Mouse (Mus musculus) neural tube, embryonic 12.5 days (tissue): Measurements from ENCODE around the gene Pepd. TPM values are rescaled to one million over a fixed set of nuclear protein-coding genes. Genes with fewer than 3 reads are reported as not detected.

Source experiments
- ATAC-seq: fragments of 200-750 bp; cut with Nextera tagmentation; 2 replicates; pipeline ENCODE4 v1.8.0; 2017; ENCODE audit warnings: low read depth, mild to moderate bottlenecking, moderate TSS enrichment, moderate library complexity; ENCODE audit not compliant: low FRiP score
- H3K27ac ChIP-seq: fragments of 300-500 bp; sonication (generic); 2 replicates; pipeline ENCODE4 v1.5.1; 2016
- H3K27me3 ChIP-seq: fragments of 300-500 bp; sonication (generic); replicated peaks from 2 replicates; pipeline ENCODE4 v1.6.1; 2016; ENCODE audit warnings: mild to moderate bottlenecking
- H3K36me3 ChIP-seq: fragments of 300-500 bp; sonication (generic); 2 replicates; pipeline ENCODE4 v1.6.1; 2016; ENCODE audit warnings: mild to moderate bottlenecking
- H3K4me1 ChIP-seq: fragments of 300-500 bp; sonication (generic); 2 replicates; pipeline ENCODE4 v1.6.1; 2016
- H3K4me2 ChIP-seq: fragments of 300-500 bp; sonication (generic); replicated peaks from 2 replicates; pipeline ENCODE4 v1.6.1; 2016; ENCODE audit warnings: mild to moderate bottlenecking
- H3K4me3 ChIP-seq: fragments of 300-500 bp; sonication (generic); 2 replicates; pipeline ENCODE4 v1.5.1; 2016
- H3K9ac ChIP-seq: fragments of 300-500 bp; sonication (generic); 2 replicates; pipeline ENCODE4 v1.6.1; 2016; ENCODE audit warnings: mild to moderate bottlenecking
- H3K9me3 ChIP-seq: fragments of 300-500 bp; sonication (generic); 2 replicates; pipeline ENCODE4 v1.6.1; 2016; ENCODE audit warnings: mild to moderate bottlenecking
- WGBS: fragments of 180-500 bp; shearing (Covaris S2); methylation state at CpG from one replicate; pipeline ENCODE4 v1.1.7; 2016; 5-methylcytosine and 5-hydroxymethylcytosine counted together
- polyA plus RNA-seq: library from polyadenylated mRNA; unstranded; fragments of >200 nt; fragmentation: Nextera tagmentation; extraction: Ambion mirVana; gene quantifications from 2 replicates; pipeline ENCODE4 v1.2.1, GENCODE M21; 2016

The Pepd gene
- polyA plus RNA-seq, 1 experiment from 2014 or later, result 67.1 TPM

GRCm38 (mm10) chr7:34987258-34987657 is 75.1 kb downstream of the Pepd start:
- ATAC-seq, result no peak
- Histone ChIP-seq H3K9ac (no peak overlapping the region), H3K27me3 (no peaks in the 10 kb centered on the region), H3K9me3 (no peaks in the 10 kb centered on the region), H3K4me1 (peaks cover 34% of the 10 kb centered on the region), H3K36me3 (no peaks in the 10 kb centered on the region), H3K4me2 (no peak overlapping the region), H3K27ac (no peak overlapping the region), H3K4me3 (no peak overlapping the region)
- 52% methylated on average over 6 of the region's 6 CpGs for WGBS

GRCm38 (mm10) chr7:34988488-34988887 is 76.3 kb downstream of the Pepd start:
- H3K36me3 ChIP-seq, result no peaks in the 10 kb centered on the region
- ATAC-seq, result no peak
- peaks cover 34% of the 10 kb centered on the region for H3K4me1 ChIP-seq
- H3K4me3 ChIP-seq, result no peak overlapping the region
- H3K9ac ChIP-seq, result no peak overlapping the region
- no peak overlapping the region for H3K4me2 ChIP-seq
- WGBS, result 79% methylated on average over 3 of the region's 3 CpGs
- no peaks in the 10 kb centered on the region for H3K9me3 ChIP-seq
- H3K27ac ChIP-seq, result 0 out of 2 replicates have a peak overlapping the region, but pooled peaks have one; percentile 4
- no peaks in the 10 kb centered on the region for H3K27me3 ChIP-seq

DNA sequence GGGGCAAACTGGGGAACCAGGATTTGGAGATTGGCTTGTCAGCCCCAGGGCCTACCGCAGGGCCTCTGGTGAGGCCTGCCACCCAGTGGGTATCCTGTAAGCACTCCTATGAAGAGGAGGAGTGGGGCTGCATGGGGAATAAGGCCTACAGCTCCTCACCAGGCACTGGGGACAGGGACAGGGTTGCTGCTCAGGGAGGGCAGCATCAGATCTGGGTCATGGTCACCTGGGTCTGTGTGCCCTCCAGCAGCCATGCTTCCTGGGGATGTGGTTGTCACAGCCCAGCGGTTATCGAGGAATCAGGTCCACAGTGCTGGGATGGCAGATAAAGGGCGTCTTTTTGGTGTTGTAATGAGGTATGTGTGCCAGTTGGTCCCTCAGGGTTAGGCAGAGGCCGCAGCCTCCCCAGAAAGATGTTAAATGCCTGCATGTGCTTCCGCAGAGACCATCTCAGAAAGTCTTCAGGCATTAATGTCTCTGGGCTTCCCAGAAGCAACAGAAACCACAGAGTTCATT is 79.6 kb downstream of the Pepd start:
- H3K4me2 ChIP-seq, result no peak overlapping the region
- peaks cover 40% of the 10 kb centered on the region for H3K4me1 ChIP-seq
- no peak overlapping the region for H3K4me3 ChIP-seq
- no peaks in the 10 kb centered on the region for H3K9me3 ChIP-seq
- ATAC-seq, result no peak
- H3K9ac ChIP-seq, result no peak overlapping the region
- 89% methylated on average over 6 of the region's 6 CpGs for WGBS
- no peaks in the 10 kb centered on the region for H3K27me3 ChIP-seq
- H3K27ac ChIP-seq, result no peak overlapping the region
- H3K36me3 ChIP-seq, result no peaks in the 10 kb centered on the region

DNA sequence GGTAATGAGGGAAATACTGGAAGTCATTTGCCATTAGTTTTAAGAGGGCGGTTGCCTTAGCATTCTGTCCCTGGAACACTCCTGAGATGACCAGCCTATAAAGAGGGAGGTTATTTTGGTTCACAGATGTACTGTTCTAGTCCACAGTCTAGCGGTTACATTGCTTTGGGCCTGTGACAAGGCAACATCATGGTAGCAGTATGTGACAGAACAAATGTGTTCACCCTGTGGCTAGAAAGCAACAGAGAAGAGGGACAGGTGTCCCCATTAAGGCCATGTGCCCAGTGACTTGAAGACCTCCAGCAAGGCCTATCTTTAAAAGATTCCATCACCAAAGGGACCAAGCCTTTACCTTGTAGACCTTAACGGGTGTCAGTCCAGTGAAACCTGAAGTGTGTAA is 80.6 kb downstream of the Pepd start:
- no peak for ATAC-seq
- Histone ChIP-seq H3K4me3 (no peak overlapping the region), H3K27ac (no peak overlapping the region), H3K27me3 (no peaks in the 10 kb centered on the region), H3K4me1 (peaks cover 32% of the 10 kb centered on the region), H3K36me3 (no peaks in the 10 kb centered on the region), H3K4me2 (no peak overlapping the region), H3K9ac (no peak overlapping the region), H3K9me3 (no peaks in the 10 kb centered on the region)
- 91% methylated on average over 3 of the region's 3 CpGs for WGBS

GRCm38 (mm10) chr7:34995872-34996662 is 83.9 kb downstream of the Pepd start:
- ATAC-seq, result no peak
- WGBS, result 75% methylated on average over 7 of the region's 7 CpGs
- H3K27ac ChIP-seq, result no peak overlapping the region

GRCm38 (mm10) chr7:35000839-35001238 is 88.7 kb downstream of the Pepd start:
- H3K4me1 ChIP-seq, result peaks cover 12% of the 10 kb centered on the region; the same call in 1 of the 2 replicates
- H3K4me2 ChIP-seq, result no peak overlapping the region
- ATAC-seq, result no peak
- H3K27ac ChIP-seq, result no peak overlapping the region
- H3K9me3 ChIP-seq, result no peaks in the 10 kb centered on the region
- no peak overlapping the region for H3K4me3 ChIP-seq
- no peaks in the 10 kb centered on the region for H3K36me3 ChIP-seq
- 44% methylated on average over 6 of the region's 6 CpGs for WGBS
- no peak overlapping the region for H3K9ac ChIP-seq
- H3K27me3 ChIP-seq, result no peaks in the 10 kb centered on the region

More at GRCm38 (mm10) chr7:34995872-34996662, 83.9 kb downstream of the Pepd start:
- Histone ChIP-seq H3K36me3 (no peaks in the 10 kb centered on the region), H3K4me2 (no peak overlapping the region), H3K9me3 (no peaks in the 10 kb centered on the region), H3K4me3 (no peak overlapping the region), H3K27me3 (no peaks in the 10 kb centered on the region), H3K9ac (no peak overlapping the region), H3K4me1 (peaks cover 19% of the 10 kb centered on the region; the same call in 1 of the 2 replicates)

- H3K27ac ChIP-seq, result no peak overlapping the region
- 75% methylated on average over 7 of the region's 7 CpGs for WGBS
Measured at GRCm38 (mm10) chr7:35003171-35003737, 91.1 kb downstream of the Pepd start.

DNA sequence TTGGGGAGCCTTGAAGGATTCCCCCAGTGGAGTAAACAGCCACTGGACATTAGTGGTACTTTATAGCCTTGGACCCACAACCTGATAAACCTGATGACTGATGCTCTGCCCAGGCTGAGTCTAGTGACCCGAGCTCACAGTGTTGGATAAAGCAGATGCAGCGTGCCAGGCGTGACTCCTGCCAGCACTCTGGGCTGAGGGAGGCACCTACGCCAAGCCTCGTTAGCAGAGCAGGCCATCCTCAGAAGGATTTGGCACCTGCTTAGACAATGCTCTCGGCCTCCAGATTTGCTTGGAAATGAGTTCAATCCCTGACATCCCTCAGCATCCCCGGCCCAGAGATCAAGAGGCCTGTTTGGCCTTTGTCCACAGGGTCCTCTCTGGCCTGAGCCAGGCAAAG is 94.5 kb downstream of the Pepd start:
- Histone ChIP-seq H3K4me3 (no peak overlapping the region), H3K9ac (no peak overlapping the region), H3K36me3 (no peaks in the 10 kb centered on the region), H3K4me1 (peaks cover 9% of the 10 kb centered on the region; the same call in 1 of the 2 replicates), H3K4me2 (no peak overlapping the region), H3K27ac (no peak overlapping the region), H3K9me3 (no peaks in the 10 kb centered on the region), H3K27me3 (no peaks in the 10 kb centered on the region)
- 92% methylated on average over 7 of the region's 7 CpGs for WGBS
- ATAC-seq, result no peak

More at GRCm38 (mm10) chr7:35003171-35003737, 91.1 kb downstream of the Pepd start:
- H3K36me3 ChIP-seq, result no peaks in the 10 kb centered on the region
- 0 out of 2 replicates have a peak overlapping the region, but pooled peaks have one; percentile 17 for H3K9ac ChIP-seq
- no peaks in the 10 kb centered on the region for H3K9me3 ChIP-seq
- no peak overlapping the region for H3K4me2 ChIP-seq
- H3K4me3 ChIP-seq, result no peak overlapping the region
- peaks cover 9% of the 10 kb centered on the region; the same call in 1 of the 2 replicates for H3K4me1 ChIP-seq
- ATAC-seq, result no peak
- H3K27me3 ChIP-seq, result no peaks in the 10 kb centered on the region

DNA sequence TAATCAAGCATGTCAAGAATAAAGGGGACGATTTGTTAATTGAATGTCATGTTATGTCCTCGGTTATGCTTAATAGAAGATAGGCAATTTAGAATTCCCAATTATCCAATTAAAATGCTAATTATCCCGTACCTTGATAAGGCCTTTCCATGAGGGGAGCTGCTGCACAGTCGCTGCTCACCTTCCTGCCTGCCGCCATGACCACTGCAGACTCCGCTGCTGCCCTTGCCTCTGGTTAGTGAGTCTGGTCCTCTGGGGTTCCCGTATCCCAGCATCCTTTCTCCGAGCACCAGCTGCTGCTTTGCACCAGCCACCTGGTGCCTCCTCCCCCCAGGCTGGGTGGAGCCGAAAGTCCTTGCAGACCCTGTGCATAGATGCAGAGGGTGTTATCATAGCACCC is 101.0 kb downstream of the Pepd start:
- no peaks in the 10 kb centered on the region; the same call in 1 of the 2 replicates for H3K36me3 ChIP-seq
- no peaks in the 10 kb centered on the region for H3K9me3 ChIP-seq
- WGBS, result 53% methylated on average over 9 of the region's 9 CpGs
- H3K27me3 ChIP-seq, result no peaks in the 10 kb centered on the region
- H3K4me2 ChIP-seq, result no peak overlapping the region
- H3K4me1 ChIP-seq, result peaks cover 5% of the 10 kb centered on the region; the same call in 1 of the 2 replicates
- no peak overlapping the region for H3K27ac ChIP-seq
- H3K9ac ChIP-seq, result no peak overlapping the region
- H3K4me3 ChIP-seq, result no peak overlapping the region
- ATAC-seq, result peak; percentile 61

DNA sequence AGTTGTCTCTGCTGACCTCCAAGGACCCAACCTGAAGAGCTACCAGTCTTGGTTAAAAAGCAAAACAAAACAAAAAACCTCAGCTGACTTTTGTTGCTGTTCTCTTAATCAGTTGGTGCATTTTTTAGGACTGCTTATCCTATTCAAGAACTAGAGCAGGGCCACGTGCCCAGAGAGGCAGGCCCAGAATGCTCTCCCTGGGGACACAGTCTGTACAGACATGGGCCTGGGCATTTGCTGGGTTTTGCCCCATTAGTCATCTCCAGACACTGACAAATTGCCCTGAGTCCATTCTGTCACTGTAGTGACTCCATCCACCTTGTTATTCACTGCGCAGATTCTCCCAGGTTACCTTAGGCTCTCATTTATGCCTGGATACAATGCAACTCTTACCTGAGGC is 103.1 kb downstream of the Pepd start:
- Histone ChIP-seq H3K9ac (no peak overlapping the region), H3K27me3 (no peaks in the 10 kb centered on the region), H3K36me3 (no peaks in the 10 kb centered on the region; the same call in 1 of the 2 replicates), H3K9me3 (no peaks in the 10 kb centered on the region), H3K4me3 (no peak overlapping the region), H3K4me2 (no peak overlapping the region), H3K27ac (no peak overlapping the region), H3K4me1 (peaks cover 5% of the 10 kb centered on the region; the same call in 1 of the 2 replicates)
- WGBS, result 76% methylated on average over 2 of the region's 2 CpGs
- ATAC-seq, result no peak

DNA sequence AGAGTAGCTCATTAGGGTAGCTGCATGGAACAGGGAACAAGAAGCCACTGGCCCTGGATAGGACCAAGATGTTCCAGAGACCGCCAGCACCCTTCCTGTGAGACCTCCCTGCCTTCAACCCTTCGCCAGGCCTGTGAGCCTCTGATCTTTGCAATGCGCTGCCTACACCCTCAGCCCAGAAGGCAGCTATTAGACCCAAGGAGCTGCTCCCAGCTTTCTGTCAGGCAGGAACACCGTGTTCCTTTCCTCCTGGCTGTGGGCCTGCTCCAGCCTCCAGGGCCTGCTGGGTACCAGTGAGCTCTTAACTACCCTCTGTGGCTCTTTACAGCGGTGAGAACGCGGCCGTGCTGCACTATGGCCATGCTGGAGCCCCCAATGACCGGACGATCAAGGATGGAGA is 109.2 kb downstream of the Pepd start:
- Histone ChIP-seq H3K4me2 (no peak overlapping the region), H3K9me3 (no peaks in the 10 kb centered on the region), H3K36me3 (no peaks in the 10 kb centered on the region), H3K27ac (no peak overlapping the region), H3K9ac (no peak overlapping the region), H3K4me3 (no peak overlapping the region), H3K4me1 (no peaks in the 10 kb centered on the region), H3K27me3 (no peaks in the 10 kb centered on the region)
- 75% methylated on average over 10 of the region's 10 CpGs for WGBS
- ATAC-seq, result no peak

DNA sequence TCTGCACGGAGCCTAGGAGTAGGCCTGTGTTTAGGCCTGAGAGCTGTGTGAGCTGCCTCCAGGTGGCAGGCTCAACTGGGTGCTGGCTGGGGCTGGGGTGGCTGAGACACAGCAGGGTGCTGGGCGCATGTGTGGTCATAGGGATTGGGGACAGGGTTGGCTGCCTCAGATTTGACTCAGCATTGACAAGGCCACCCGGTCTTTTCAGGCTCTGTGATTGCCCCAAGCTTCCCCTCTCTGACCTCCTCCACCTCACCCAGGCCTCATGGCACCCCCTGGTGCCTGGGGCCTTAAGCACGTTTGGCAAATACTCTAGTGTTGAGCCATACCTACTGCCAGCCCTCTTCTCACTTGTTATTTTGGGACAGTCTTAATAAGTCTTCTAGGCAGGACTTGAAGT is 111.1 kb downstream of the Pepd start:
- H3K27ac ChIP-seq, result no peak overlapping the region
- no peaks in the 10 kb centered on the region for H3K9me3 ChIP-seq
- no peak overlapping the region for H3K4me2 ChIP-seq
- no peaks in the 10 kb centered on the region for H3K27me3 ChIP-seq
- no peak overlapping the region for H3K4me3 ChIP-seq
- no peaks in the 10 kb centered on the region for H3K4me1 ChIP-seq
- 80% methylated on average over 4 of the region's 4 CpGs for WGBS
- ATAC-seq, result no peak
- H3K36me3 ChIP-seq, result no peaks in the 10 kb centered on the region
- no peak overlapping the region for H3K9ac ChIP-seq
